Mouse (Mus musculus): ENCODE results near the gene Il10ra. TPM values are rescaled to one million over a fixed set of nuclear protein-coding genes. Genes with fewer than 3 reads are reported as not detected.

The Il10ra gene
- total RNA-seq, 2 experiments from 2014 or later, result 0.47 to 0.54 TPM

GRCm38 (mm10) chr9:45252395-45252794 lies 16.6 kb downstream of the Il10ra start:
- no peak for TF ChIP-seq CTCF (IDR thresholded peaks at IDR 0.05)
- DNase-seq, result no peak
- Histone ChIP-seq H3K4me3 (no peak overlapping the region), H3K27ac (no peak overlapping the region)
- intact Hi-C loops (cut with DNase I), result no loop called here

- Histone ChIP-seq H3K4me3 (no peak overlapping the region), H3K27ac (no peak overlapping the region)
- no peak for TF ChIP-seq CTCF (IDR thresholded peaks at IDR 0.05)
- no peak for DNase-seq
- intact Hi-C loops (cut with DNase I), result no loop called here
These were observed 17.0 kb downstream of the Il10ra start for GRCm38 (mm10) chr9:45251990-45252389.

GRCm38 (mm10) chr9:45251281-45251680 lies 17.7 kb downstream of the Il10ra start:
- intact Hi-C loops (cut with DNase I), result no loop called here
- no peak overlapping the region for H3K27ac ChIP-seq
- TF ChIP-seq CTCF (IDR thresholded peaks at IDR 0.05), result no peak
- DNase-seq, result no peak
- no peak overlapping the region for H3K4me3 ChIP-seq

- TF ChIP-seq CTCF (IDR thresholded peaks at IDR 0.05), result no peak
- Histone ChIP-seq H3K4me3 (no peak overlapping the region), H3K27ac (no peak overlapping the region)
- intact Hi-C loops (cut with DNase I), result no loop called here
- DNase-seq, result no peak
These were observed 18.6 kb downstream of the Il10ra start for GRCm38 (mm10) chr9:45250306-45250705.

GRCm38 (mm10) chr9:45247536-45247935 lies 21.4 kb downstream of the Il10ra start:
- TF ChIP-seq CTCF (IDR thresholded peaks at IDR 0.05), result no peak
- no peak overlapping the region for H3K4me3 ChIP-seq
- peak overlapping the region; percentile 24; the same call in 1 of the 2 replicates for H3K27ac ChIP-seq
- no peak for DNase-seq
- intact Hi-C loops (cut with DNase I), result no loop called here

- Histone ChIP-seq H3K4me3 (no peak overlapping the region), H3K27ac (peak overlapping the region; percentile 40; the same call in 1 of the 2 replicates)
- peak; percentile 28 for DNase-seq
- TF ChIP-seq CTCF (IDR thresholded peaks at IDR 0.05), result no peak
- intact Hi-C loops (cut with DNase I), result no loop called here
These were observed 22.9 kb downstream of the Il10ra start for GRCm38 (mm10) chr9:45246060-45246459.

- intact Hi-C loops (cut with DNase I), result no loop called here
- TF ChIP-seq CTCF (IDR thresholded peaks at IDR 0.05), result no peak
- H3K27ac ChIP-seq, result peak overlapping the region; percentile 57; the same call in 1 of the 2 replicates
- H3K4me3 ChIP-seq, result peak overlapping the region; percentile 40
- no peak for DNase-seq
These were observed 23.5 kb downstream of the Il10ra start for GRCm38 (mm10) chr9:45245432-45245831.

- DNase-seq, result no peak
- TF ChIP-seq CTCF (IDR thresholded peaks at IDR 0.05), result no peak
- intact Hi-C loops (cut with DNase I), result no loop called here
- no peak overlapping the region for H3K4me3 ChIP-seq
- no peak overlapping the region for H3K27ac ChIP-seq
These were observed 27.6 kb downstream of the Il10ra start for GRCm38 (mm10) chr9:45241397-45241796.

- no peak for TF ChIP-seq CTCF (IDR thresholded peaks at IDR 0.05)
- no peak for DNase-seq
- intact Hi-C loops (cut with DNase I), result no loop called here
- Histone ChIP-seq H3K27ac (no peak overlapping the region), H3K4me3 (no peak overlapping the region)
These were observed 32.2 kb downstream of the Il10ra start for GRCm38 (mm10) chr9:45236744-45237143.

GRCm38 (mm10) chr9:45235668-45236227 lies 33.2 kb downstream of the Il10ra start:
- H3K27ac ChIP-seq, result no peak overlapping the region
- H3K4me3 ChIP-seq, result no peak overlapping the region
- no peak for DNase-seq
- TF ChIP-seq CTCF (IDR thresholded peaks at IDR 0.05), result no peak
- intact Hi-C loops (cut with DNase I), result no loop called here

GRCm38 (mm10) chr9:45229359-45229758 lies 39.6 kb downstream of the Il10ra start:
- intact Hi-C loops (cut with DNase I), result no loop called here
- DNase-seq, result no peak
- H3K27ac ChIP-seq, result no peak overlapping the region
- no peak for TF ChIP-seq CTCF (IDR thresholded peaks at IDR 0.05)
- no peak overlapping the region for H3K4me3 ChIP-seq

- DNase-seq, result peak; percentile 90
- intact Hi-C loops (cut with DNase I), result loop anchor here (2.0 kb wide), 3 partner anchors 79 to 197 kb away; no protein-coding TSS in a partner anchor
These were observed 47.4 kb downstream of the Il10ra start for GRCm38 (mm10) chr9:45221567-45221966.

GRCm38 (mm10) chr9:45219644-45220043 lies 49.3 kb downstream of the Il10ra start:
- intact Hi-C loops (cut with DNase I), result loop anchor here (2.0 kb wide), 3 partner anchors 81 to 199 kb away; no protein-coding TSS in a partner anchor
- Histone ChIP-seq H3K4me3 (no peak overlapping the region), H3K27ac (no peak overlapping the region)
- no peak for TF ChIP-seq CTCF (IDR thresholded peaks at IDR 0.05)
- DNase-seq, result no peak

More at GRCm38 (mm10) chr9:45221567-45221966, 47.4 kb downstream of the Il10ra start:
- Histone ChIP-seq H3K27ac (no peak overlapping the region), H3K4me3 (no peak overlapping the region)
- TF ChIP-seq CTCF (IDR thresholded peaks at IDR 0.05), result peak; percentile 93
